Mouse (Mus musculus): ENCODE measurements around the gene Olfr56.

DNA sequence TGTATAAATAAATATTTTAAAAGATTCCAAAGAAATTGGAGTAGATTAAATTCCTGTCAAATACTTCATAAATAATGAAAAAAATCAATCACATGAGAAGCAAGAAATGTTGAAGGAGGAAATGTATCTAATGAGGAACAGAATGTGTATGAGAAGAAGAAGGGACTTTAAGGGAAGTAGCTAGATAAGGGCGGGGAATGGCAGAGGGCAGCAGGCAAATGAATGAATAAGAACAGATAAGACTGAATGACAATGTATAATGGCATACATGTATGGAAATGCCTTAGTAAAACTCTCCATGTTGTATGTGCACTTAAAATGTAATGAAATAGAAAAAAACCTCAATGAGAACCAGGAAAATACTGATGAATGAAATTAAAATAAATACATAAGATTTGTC is 89.7 kb downstream of the Olfr56 start:
- TF ChIP-seq CTCF (IDR thresholded peaks at IDR 0.05; ENCODE audit: low read depth) (no peak), EP300 (IDR thresholded peaks at IDR 0.05; ENCODE audit: low read depth) (no peak)
